Mouse (Mus musculus) ES-Bruce4 (cell line): ENCODE results near the gene C1ql2. TPM values are rescaled to one million over a fixed set of nuclear protein-coding genes. Genes with fewer than 3 reads are reported as not detected.

Experiments used
- H3K27ac ChIP-seq: 2 replicates; pipeline ENCODE4 v1.5.1; 2012; ENCODE audit warnings: low read length, inconsistent platforms; ENCODE audit not compliant: insufficient read depth
- H3K27me3 ChIP-seq: 2 replicates; pipeline ENCODE4 v1.6.1; 2012; ENCODE audit warnings: mild to moderate bottlenecking, low read length, inconsistent platforms; ENCODE audit not compliant: control insufficient read depth, poor library complexity, insufficient read depth, severe bottlenecking
- H3K36me3 ChIP-seq: 2 replicates; pipeline ENCODE4 v1.6.1; 2012; ENCODE audit warnings: inconsistent platforms, mild to moderate bottlenecking, low read length, moderate library complexity; ENCODE audit not compliant: control insufficient read depth, poor library complexity, insufficient read depth, severe bottlenecking
- H3K4me1 ChIP-seq: one replicate; pipeline ENCODE4 v1.8.1; 2011; ENCODE audit warnings: low read length; ENCODE audit not compliant: control insufficient read depth, insufficient read depth
- H3K4me3 ChIP-seq: 2 replicates; pipeline ENCODE4 v1.5.1; 2011; ENCODE audit warnings: low read depth, mild to moderate bottlenecking, low read length
- H3K9ac ChIP-seq: 2 replicates; pipeline ENCODE4 v1.6.1; 2012; ENCODE audit warnings: low read depth, mild to moderate bottlenecking, inconsistent platforms; ENCODE audit not compliant: poor library complexity, severe bottlenecking
- H3K9me3 ChIP-seq: replicated peaks from 2 replicates; pipeline ENCODE4 v1.6.1; 2012; ENCODE audit warnings: mild to moderate bottlenecking, low read length, inconsistent platforms; ENCODE audit not compliant: control insufficient read depth, poor library complexity, insufficient read depth, severe bottlenecking
- CTCF ChIP-seq: IDR thresholded peaks from one replicate; pipeline ENCODE4 v1.8.1; 2011; ENCODE audit warnings: low read depth, low read length
- EP300 ChIP-seq: IDR thresholded peaks from 2 replicates; pipeline ENCODE4 v1.6.1; 2011; ENCODE audit warnings: low read depth, low read length; ENCODE audit not compliant: insufficient read depth
- POLR2A ChIP-seq: IDR thresholded peaks from one replicate; pipeline ENCODE4 v1.8.1; 2011; ENCODE audit warnings: low read length; ENCODE audit not compliant: insufficient read depth
- polyA plus RNA-seq: library from polyadenylated mRNA; stranded (reverse); fragments of >200 nt; gene quantifications from 2 replicates; pipeline ENCODE4 v1.2.4, GENCODE M21; 2011; ENCODE audit warnings: low read depth; ENCODE audit not compliant: missing spikeins, insufficient read depth, insufficient read length

C1ql2 gene
- 0.33 TPM in 1 of 2 replicates, not detected in the other for polyA plus RNA-seq

DNA sequence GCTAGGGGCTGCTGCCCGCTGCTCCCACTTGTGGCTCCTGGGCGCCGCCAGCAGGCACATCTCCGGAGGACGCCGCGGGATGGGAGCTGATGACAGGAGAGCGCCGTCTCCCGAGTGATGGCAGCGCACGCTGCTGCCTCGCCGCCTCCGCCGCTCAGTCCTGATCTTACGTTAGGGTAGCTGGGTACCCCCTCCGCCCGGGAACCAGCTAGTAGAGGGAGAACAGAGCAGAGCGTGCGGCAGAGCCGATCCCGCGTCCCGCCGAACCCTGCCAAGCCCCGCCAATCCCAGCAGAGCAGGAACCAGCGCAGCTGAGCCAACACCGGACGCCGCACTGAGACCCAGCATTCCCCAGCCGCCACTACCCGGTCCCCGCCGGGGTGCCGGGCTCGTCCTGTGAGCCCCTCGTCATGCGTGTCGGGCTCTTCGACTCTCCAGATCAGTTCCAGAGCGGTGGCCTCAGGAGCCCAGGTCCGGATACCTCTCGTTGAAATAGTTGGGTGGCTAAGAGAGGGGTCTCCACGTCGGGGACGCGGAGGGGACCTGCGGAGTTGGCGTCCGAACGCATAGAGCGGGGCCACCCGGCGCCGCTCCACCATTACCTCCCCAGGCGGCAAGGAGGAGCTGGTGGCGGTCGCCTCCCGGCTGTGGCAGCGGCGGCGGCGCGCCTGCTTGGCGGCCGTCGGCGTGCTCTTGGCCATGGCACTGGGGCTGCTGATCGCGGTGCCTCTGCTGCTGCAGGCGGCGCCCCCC, at the start of gene C1ql2:
TSS of gene C1ql2 (plus strand) at position 164 of the 753 bp plus-strand sequence.
- Histone ChIP-seq H3K9me3 (no peaks in the 10 kb centered on the region), H3K36me3 (no peaks in the 10 kb centered on the region), H3K27ac (no peak within 1 kb of the TSS), H3K9ac (0 out of 2 replicates have a peak within 1 kb of the TSS, but pooled peaks have one; percentile 12), H3K4me1 (no peaks in the 10 kb centered on the region), H3K27me3 (peaks cover 26% of the 10 kb centered on the region), H3K4me3 (peak within 1 kb of the TSS; percentile 70)
- no peak for TF ChIP-seq POLR2A
- TF ChIP-seq CTCF: no peak
- no peak for TF ChIP-seq EP300

DNA sequence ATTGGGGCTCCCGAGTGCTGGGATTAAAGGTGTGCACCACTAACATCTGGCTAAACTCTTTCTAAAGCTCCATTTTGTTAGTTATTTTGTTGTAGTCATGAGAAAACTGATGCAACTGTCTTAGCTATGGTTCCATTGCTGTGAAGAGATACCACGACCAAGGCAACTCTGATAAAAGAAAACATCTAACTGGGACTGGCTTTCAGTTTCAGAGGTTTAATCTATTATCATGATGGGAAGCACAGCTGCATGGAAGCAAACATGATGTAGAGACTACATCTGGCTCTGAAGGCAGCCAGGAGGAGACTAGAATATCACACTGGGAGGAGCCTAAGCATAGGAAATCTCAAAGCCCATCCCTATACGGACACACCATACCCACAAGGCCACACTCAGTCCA, 48.7 kb upstream of the C1ql2 start:
- no peak overlapping the region for H3K9ac ChIP-seq
- H3K9me3 ChIP-seq: no peaks in the 10 kb centered on the region; the same call in 1 of the 2 replicates
- H3K36me3 ChIP-seq: no peaks in the 10 kb centered on the region
- no peaks in the 10 kb centered on the region for H3K27me3 ChIP-seq
- H3K27ac ChIP-seq: no peak overlapping the region
- H3K4me1 ChIP-seq: no peaks in the 10 kb centered on the region
- TF ChIP-seq POLR2A (no peak), EP300 (no peak), CTCF (no peak)
- no peak overlapping the region for H3K4me3 ChIP-seq

DNA sequence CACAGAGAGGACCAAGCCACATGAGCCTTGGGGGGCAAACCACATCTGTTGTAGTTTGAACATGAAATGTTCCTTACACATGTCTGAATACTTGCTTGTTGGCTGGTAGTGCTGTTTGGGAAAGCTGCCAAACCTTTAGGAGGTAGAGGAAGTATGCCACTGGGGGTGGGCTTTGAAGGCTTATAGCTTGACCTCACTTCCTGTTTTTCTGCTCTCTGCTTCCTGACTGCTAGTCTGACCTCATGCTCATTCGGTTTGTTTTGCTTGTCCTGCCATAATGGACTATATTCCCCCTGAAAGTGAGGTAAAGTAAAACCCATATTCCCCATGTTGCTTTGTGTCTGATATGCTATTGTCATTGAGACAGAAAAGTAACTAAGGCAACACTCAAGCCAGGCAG, 46.6 kb upstream of the C1ql2 start:
- Histone ChIP-seq H3K4me3 (no peak overlapping the region), H3K27ac (no peak overlapping the region), H3K9me3 (no peaks in the 10 kb centered on the region; the same call in 1 of the 2 replicates), H3K36me3 (no peaks in the 10 kb centered on the region), H3K4me1 (no peaks in the 10 kb centered on the region), H3K27me3 (no peaks in the 10 kb centered on the region), H3K9ac (no peak overlapping the region)
- no peak for TF ChIP-seq EP300

DNA sequence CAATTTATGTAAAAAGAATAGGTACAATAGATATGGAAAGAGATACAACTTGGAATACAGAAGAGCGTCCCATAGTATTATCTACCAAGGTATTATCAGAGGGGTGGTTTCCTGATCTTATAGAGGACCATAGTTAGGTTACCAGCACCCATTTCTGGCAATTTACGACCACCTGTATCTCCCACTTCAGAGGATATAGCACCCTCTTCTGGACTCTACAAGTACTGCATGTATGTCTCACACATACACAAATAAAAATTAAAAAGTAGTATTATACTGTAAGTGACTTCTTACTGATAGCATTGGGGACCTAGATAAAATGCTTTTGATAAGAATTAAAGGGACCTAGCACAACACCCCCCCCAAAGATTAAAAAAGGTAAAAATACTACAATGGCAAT, 43.4 kb upstream of the C1ql2 start:
- no peak overlapping the region for H3K4me3 ChIP-seq
- H3K9ac ChIP-seq: no peak overlapping the region
- no peak for TF ChIP-seq CTCF
- no peak for TF ChIP-seq EP300
- TF ChIP-seq POLR2A: no peak
- H3K36me3 ChIP-seq: no peaks in the 10 kb centered on the region
- H3K4me1 ChIP-seq: no peaks in the 10 kb centered on the region
- no peaks in the 10 kb centered on the region; the same call in 1 of the 2 replicates for H3K9me3 ChIP-seq
- H3K27ac ChIP-seq: no peak overlapping the region
- H3K27me3 ChIP-seq: no peaks in the 10 kb centered on the region

DNA sequence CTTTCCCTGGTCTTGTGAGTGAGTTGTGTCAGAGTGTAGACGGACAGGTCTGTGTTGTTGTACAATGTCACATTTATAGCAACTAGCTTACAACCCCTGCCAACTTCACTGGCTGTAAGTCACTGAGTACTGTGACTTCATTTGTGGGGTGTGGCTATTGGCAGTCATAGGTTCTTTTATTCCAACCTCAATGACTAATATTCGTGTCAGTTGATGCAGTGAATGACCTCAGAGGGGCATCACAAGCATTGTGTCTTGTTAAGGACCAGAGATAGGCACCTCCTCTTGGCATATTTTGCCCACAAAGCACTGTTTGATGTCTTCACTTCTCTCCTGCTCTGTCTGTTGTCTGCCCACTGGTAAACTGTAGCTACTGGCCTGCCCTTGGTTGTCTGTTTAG, 34.6 kb upstream of the C1ql2 start:
- H3K27ac ChIP-seq: no peak overlapping the region
- no peaks in the 10 kb centered on the region for H3K4me1 ChIP-seq
- no peak overlapping the region for H3K9ac ChIP-seq
- H3K9me3 ChIP-seq: no peaks in the 10 kb centered on the region
- no peaks in the 10 kb centered on the region for H3K27me3 ChIP-seq
- TF ChIP-seq POLR2A (no peak), CTCF (no peak), EP300 (no peak)
- no peaks in the 10 kb centered on the region for H3K36me3 ChIP-seq
- no peak overlapping the region for H3K4me3 ChIP-seq

DNA sequence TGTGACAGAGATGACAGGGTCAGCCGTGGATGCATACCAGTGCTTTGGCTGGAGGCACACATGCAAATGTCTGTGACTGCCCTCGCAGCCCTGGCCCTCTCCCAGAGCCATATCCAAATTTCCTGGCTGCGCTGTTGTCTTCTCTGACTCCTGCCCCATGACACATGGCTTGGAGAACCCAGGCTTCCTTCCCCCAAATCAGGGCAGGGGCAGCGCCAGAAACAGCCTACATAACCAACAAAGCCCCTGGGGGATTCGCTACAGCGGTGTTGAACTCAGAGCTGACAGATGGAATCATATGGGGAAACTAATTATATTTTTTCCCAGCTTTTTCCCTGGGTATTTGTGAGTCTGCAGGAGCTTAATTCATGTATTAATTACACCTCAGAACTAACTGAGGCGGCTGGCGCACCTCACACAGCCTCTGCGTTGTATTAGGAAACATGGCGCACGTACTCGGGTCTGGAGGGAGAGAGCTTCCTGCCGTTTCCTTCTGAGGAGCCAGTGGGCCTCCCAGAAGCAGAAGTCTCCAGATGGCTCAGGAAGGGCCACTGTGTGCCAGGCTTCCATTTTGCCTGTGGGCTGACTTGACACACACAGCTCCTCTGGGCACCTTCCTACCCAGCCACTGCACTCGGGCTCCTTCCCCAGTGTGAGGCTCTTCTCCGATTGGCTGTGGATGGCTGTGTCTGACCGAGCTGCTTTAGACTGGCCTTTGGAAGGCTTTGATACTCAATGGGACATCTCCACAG, 18.9 kb upstream of the C1ql2 start:
- H3K9me3 ChIP-seq: no peaks in the 10 kb centered on the region
- H3K9ac ChIP-seq: no peak overlapping the region
- TF ChIP-seq CTCF (no peak), EP300 (no peak), POLR2A (no peak)
- H3K4me3 ChIP-seq: no peak overlapping the region
- no peaks in the 10 kb centered on the region for H3K4me1 ChIP-seq
- H3K27ac ChIP-seq: no peak overlapping the region
- no peaks in the 10 kb centered on the region for H3K27me3 ChIP-seq
- H3K36me3 ChIP-seq: no peaks in the 10 kb centered on the region
